Mouse (Mus musculus) intestine, postnatal 0 days (tissue): ENCODE measurements around the gene Eif4g3. TPM values are rescaled to one million over a fixed set of nuclear protein-coding genes. Genes with fewer than 3 reads are reported as not detected.
"Not testable (repeated sequence)": the region's sequence is repeated elsewhere in the genome, so short reads cannot be mapped to it uniquely, and the experiment has no call there.

Experiments used
- ATAC-seq: fragments of 200-750 bp; cut with Nextera tagmentation; 2 replicates; pipeline ENCODE4 v1.8.0; 2017; ENCODE audit warnings: mild to moderate bottlenecking, moderate TSS enrichment, moderate library complexity
- H3K27ac ChIP-seq: fragments of 300-500 bp; sonication (generic); 2 replicates; pipeline ENCODE4 v1.5.1; 2014; ENCODE audit warnings: mild to moderate bottlenecking, low read depth, low read length, moderate library complexity
- H3K27me3 ChIP-seq: fragments of 300-500 bp; sonication (generic); replicated peaks from 2 replicates; pipeline ENCODE4 v1.6.1; 2014; ENCODE audit warnings: low read length, mixed read lengths; ENCODE audit not compliant: control insufficient read depth, insufficient read depth
- H3K36me3 ChIP-seq: fragments of 300-500 bp; sonication (generic); 2 replicates; pipeline ENCODE4 v1.6.1; 2014; ENCODE audit warnings: mild to moderate bottlenecking, moderate library complexity; ENCODE audit not compliant: control insufficient read depth, insufficient read depth
- H3K4me1 ChIP-seq: fragments of 300-500 bp; sonication (generic); replicated peaks from 2 replicates; pipeline ENCODE4 v1.6.1; 2014; ENCODE audit warnings: antibody characterized with exemption, low read length, mixed read lengths; ENCODE audit not compliant: control insufficient read depth, insufficient read depth
- H3K4me2 ChIP-seq: fragments of 300-500 bp; sonication (generic); replicated peaks from 2 replicates; pipeline ENCODE4 v1.6.1; 2014; ENCODE audit warnings: low read depth, mild to moderate bottlenecking, moderate library complexity
- H3K4me3 ChIP-seq: fragments of 300-500 bp; sonication (generic); 2 replicates; pipeline ENCODE4 v1.5.1; 2014; ENCODE audit warnings: low read depth, low read length
- H3K9ac ChIP-seq: fragments of 300-500 bp; sonication (generic); 2 replicates; pipeline ENCODE4 v1.6.1; 2014; ENCODE audit warnings: mild to moderate bottlenecking, low read depth, low read length
- H3K9me3 ChIP-seq: fragments of 300-500 bp; sonication (generic); 2 replicates; pipeline ENCODE4 v1.6.1; 2016; ENCODE audit warnings: mixed run types; ENCODE audit not compliant: control insufficient read depth
- CTCF ChIP-seq: sonication (generic); IDR thresholded peaks from 2 replicates; pipeline ENCODE4 v1.5.1; 2016; ENCODE audit warnings: low read depth, mild to moderate bottlenecking, control low read depth, antibody characterized with exemption, moderate library complexity
- WGBS: fragments of 180-500 bp; shearing (Covaris S2); extraction: QIAGEN DNeasy Blood & Tissue Kit; methylation state at CpG from one replicate; pipeline ENCODE4 v1.1.7; 2014; 5-methylcytosine and 5-hydroxymethylcytosine counted together
- polyA plus RNA-seq: library from polyadenylated mRNA; unstranded; fragments of >200 nt; fragmentation: Nextera tagmentation; extraction: Ambion mirVana; gene quantifications from 2 replicates; pipeline ENCODE4 v1.2.1, GENCODE M21; 2015

Gene Eif4g3
- polyA plus RNA-seq, 1 experiment from 2014 or later = 11.9 TPM

DNA sequence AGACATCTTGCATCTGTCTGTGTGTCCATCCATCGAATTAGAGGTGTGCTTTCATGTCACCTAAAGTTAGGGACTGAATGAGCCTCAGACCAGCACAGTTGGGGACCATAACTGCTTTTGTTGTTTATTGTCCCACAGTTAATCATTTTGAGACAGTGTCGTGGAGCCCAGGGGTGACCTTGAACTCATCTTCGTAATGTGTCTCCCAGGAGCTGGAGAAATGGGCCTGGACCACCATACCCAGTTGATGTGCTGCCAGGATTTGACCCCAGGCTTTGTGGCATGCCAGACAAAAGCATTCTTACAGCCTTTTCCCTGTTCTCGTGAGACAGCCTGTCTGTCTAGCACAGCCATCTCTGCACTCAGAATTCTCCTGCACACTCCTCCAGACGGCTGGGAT lies 63.8 kb downstream of the Eif4g3 start:
- Histone ChIP-seq H3K27ac (no peak overlapping the region), H3K4me1 (no peaks in the 10 kb centered on the region), H3K9ac (no peak overlapping the region), H3K36me3 (peaks cover 25% of the 10 kb centered on the region), H3K4me3 (no peak overlapping the region), H3K4me2 (no peak overlapping the region), H3K9me3 (no peaks in the 10 kb centered on the region), H3K27me3 (no peaks in the 10 kb centered on the region)
- ATAC-seq = no peak
- TF ChIP-seq CTCF = no peak
- WGBS = 79% methylated on average over 5 of the region's 5 CpGs

DNA sequence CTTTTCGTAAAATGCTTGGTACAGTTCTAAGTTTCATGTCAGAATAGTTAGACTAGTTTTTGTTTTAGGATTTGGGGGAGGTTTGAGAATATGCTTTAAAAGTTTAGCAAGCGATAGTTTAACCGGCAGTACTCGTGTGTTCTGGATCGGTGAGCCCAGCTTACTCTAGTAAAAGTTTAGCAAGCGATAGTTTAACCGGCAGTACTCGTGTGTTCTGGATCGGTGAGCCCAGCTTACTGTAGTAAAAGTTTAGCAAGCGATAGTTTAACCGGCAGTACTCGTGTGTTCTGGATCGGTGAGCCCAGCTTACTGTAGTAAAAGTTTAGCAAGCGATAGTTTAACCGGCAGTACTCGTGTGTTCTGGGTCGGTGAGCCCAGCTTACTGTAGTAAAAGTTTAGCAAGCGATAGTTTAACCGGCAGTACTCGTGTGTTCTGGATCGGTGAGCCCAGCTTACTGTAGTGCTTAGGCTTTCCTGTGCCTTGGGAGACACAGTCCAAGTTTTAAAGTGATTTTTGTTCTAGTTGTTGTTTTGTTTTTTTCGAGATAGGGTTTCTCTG lies 64.5 kb downstream of the Eif4g3 start:
- H3K27ac ChIP-seq, H3K4me1 ChIP-seq, H3K4me2 ChIP-seq, H3K9me3 ChIP-seq, H3K27me3 ChIP-seq, H3K9ac ChIP-seq, ATAC-seq, H3K4me3 ChIP-seq: not testable (repeated sequence)
- 96% methylated on average over 22 of the region's 22 CpGs for WGBS
- peaks cover 28% of the 10 kb centered on the region for H3K36me3 ChIP-seq

DNA sequence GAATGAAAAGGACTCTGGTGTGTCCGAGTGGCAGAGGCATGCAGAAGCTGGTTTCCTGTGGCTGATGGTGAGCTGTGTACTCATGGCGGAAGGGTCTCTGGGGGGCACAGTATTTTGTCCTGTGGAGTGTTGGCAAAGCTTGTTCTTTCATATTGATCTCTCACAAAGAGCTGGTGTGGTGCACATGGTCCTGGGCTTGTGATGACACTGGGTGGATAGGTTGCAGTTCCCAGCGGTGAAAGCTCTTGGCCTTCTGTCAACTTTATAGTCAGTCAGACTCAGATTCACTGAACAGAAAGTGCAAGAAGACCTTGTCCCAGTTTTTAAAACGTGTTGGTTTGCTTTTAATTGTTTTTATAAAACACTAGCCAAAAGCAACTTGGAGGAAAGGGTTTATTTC lies 68.3 kb downstream of the Eif4g3 start:
- Histone ChIP-seq H3K27me3 (no peaks in the 10 kb centered on the region), H3K27ac (no peak overlapping the region), H3K4me2 (no peak overlapping the region), H3K9ac (no peak overlapping the region), H3K36me3 (peaks cover 32% of the 10 kb centered on the region), H3K4me1 (no peaks in the 10 kb centered on the region; the same call in 1 of the 2 replicates), H3K9me3 (no peaks in the 10 kb centered on the region), H3K4me3 (no peak overlapping the region)
- no peak for TF ChIP-seq CTCF
- no peak for ATAC-seq
- 83% methylated on average over 4 of the region's 4 CpGs for WGBS

DNA sequence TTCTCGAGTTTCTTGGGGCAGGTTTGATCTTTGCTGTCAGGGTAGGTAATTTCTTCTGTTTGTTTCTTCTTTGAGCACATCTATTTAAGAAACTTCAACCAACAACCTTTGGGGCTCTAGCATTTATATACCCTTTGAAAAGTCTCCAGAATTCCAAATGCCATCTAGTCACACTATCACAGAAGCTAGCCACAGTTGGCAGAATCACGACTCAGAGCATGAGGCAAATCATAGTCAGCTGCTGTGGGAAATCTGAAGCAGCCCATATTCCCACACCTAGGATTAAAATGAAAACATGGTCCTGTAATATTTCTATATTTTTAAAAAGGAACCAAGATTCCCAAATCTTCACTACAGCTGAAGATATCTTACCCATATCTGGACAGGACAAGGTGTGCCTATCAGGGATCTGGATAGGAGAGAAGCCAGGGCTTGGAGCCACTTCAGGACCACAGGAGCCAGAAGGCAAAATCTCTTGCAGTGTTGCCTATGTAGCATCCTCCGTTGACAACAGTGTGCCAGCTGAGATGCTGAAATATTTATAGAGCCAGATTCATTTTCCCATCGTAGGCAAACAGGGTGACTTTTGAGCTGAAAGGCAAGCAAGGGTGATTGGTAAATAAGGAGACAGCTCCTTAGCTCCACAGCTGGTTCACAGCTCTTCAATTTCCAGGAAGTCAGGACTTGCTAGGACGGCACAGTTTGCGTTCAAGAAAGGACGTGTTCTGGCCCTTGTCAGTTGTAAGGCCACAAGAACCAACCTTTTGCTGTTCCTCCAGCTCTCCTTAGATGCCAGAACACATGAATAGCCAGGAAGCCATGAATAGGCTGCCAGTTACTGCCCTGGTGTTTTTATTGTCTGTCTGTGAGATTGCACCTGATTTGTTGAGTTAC lies 70.8 kb downstream of the Eif4g3 start:
- no peaks in the 10 kb centered on the region for H3K9me3 ChIP-seq

DNA sequence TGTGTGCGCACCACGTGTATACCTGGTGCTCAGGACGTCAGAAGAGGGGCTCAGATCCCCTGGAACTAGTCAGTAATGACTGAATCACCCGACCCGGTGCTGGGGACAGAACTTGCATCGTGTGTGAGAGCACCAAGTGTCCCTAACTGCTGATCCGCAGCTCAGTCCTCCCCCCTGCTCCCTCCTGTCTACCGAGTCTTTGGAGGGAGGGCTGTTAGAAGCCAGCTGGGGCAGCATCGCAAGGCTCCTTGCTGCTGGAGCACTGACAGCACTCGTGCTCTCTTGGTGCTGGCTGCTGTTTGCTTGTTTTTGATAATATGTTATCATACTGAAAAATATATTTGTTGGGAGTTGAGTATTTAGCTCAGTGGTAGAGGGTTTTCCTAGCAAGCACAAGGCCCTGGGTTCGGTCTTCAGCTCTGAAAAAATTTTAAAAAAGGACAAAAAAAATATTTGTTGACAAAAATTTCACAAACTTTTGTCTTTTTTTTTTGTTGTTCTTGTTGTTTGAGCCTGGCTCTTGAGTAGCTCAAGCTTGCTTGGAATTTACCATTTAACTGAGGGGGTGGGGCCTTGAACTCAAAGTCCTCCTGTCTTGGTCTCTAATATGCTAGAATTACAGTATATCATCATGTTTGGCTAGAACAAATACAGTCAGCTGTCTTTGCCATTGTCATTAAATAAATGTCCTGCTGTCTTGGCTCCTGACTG lies 72.2 kb downstream of the Eif4g3 start:
- H3K4me2 ChIP-seq = no peak overlapping the region
- TF ChIP-seq CTCF = no peak
- 80% methylated on average over 11 of the region's 11 CpGs for WGBS
- H3K36me3 ChIP-seq = peaks cover 18% of the 10 kb centered on the region; the same call in 1 of the 2 replicates
- ATAC-seq = no peak
- no peak overlapping the region for H3K9ac ChIP-seq
- H3K4me1 ChIP-seq = no peaks in the 10 kb centered on the region; the same call in 1 of the 2 replicates
- H3K27ac ChIP-seq = peak overlapping the region; percentile 60
- no peaks in the 10 kb centered on the region for H3K27me3 ChIP-seq
- no peaks in the 10 kb centered on the region for H3K9me3 ChIP-seq
- H3K4me3 ChIP-seq = no peak overlapping the region

More for the DNA sequence above, 70.8 kb downstream of the Eif4g3 start:
- no peak overlapping the region for H3K4me3 ChIP-seq
- no peak overlapping the region for H3K27ac ChIP-seq
- peaks cover 18% of the 10 kb centered on the region; the same call in 1 of the 2 replicates for H3K36me3 ChIP-seq
- H3K4me2 ChIP-seq = no peak overlapping the region
- no peaks in the 10 kb centered on the region for H3K27me3 ChIP-seq
- ATAC-seq = no peak
- 76% methylated on average over 7 of the region's 7 CpGs for WGBS
- H3K9ac ChIP-seq = no peak overlapping the region
- no peak for TF ChIP-seq CTCF
- no peaks in the 10 kb centered on the region; the same call in 1 of the 2 replicates for H3K4me1 ChIP-seq

DNA sequence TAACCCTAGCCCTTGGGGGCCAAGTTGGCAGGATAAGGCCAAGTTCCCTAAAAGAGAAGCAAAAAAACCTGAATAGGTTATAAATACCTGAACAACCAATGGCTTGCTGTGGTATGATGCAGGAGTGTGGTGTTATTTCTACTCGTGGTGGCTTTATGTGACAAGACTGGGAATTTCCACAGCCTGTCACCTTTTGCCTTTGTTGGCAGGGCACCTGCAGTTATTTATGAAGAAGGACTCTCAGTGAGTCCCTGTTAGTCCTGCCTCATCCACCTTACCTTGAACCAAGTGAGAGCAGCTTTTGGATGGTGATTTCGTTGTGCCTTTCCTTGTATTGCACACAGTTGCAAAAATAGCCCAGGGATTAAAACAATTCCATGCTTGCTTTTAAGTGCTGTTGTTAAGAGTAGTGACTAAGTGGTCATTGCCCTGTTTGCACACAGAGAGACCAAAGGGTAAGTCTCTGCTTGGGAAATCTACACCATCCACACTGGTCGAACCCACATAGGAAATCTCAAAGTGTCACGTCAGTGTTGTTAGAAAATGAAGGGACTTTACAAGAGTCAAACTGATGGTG lies 72.9 kb downstream of the Eif4g3 start:
- WGBS = 51% methylated on average over 4 of the region's 4 CpGs
- H3K4me3 ChIP-seq = no peak overlapping the region
- H3K4me2 ChIP-seq = peak overlapping the region; percentile 41
- H3K27ac ChIP-seq = peak overlapping the region; percentile 60
- no peaks in the 10 kb centered on the region for H3K9me3 ChIP-seq
- ATAC-seq = peak; percentile 60
- H3K4me1 ChIP-seq = no peaks in the 10 kb centered on the region; the same call in 1 of the 2 replicates
- TF ChIP-seq CTCF = no peak
- peaks cover 20% of the 10 kb centered on the region; the same call in 1 of the 2 replicates for H3K36me3 ChIP-seq
- H3K27me3 ChIP-seq = no peaks in the 10 kb centered on the region
- H3K9ac ChIP-seq = no peak overlapping the region
